Mouse (Mus musculus): Measurements from ENCODE around the gene Dtnb. TPM values are rescaled to one million over a fixed set of nuclear protein-coding genes. Genes with fewer than 3 reads are reported as not detected.

Gene Dtnb
- polyA plus RNA-seq, 1 experiment from 2014 or later: 36.3 TPM

- Histone ChIP-seq H3K9ac (ENCODE audit: low read depth, low read length) (no peak overlapping the region), H3K4me3 (replicated peaks; ENCODE audit: low read depth, low read length) (no peak overlapping the region), H3K4me2 (ENCODE audit: low read length) (no peak overlapping the region), H3K36me3 (ENCODE audit: insufficient read depth, low read length) (no peaks in the 10 kb centered on the region), H3K27ac (no peak overlapping the region), H3K4me1 (replicated peaks; ENCODE audit: insufficient read depth, low read length) (no peaks in the 10 kb centered on the region), H3K9me3 (replicated peaks; ENCODE audit: low read length) (no peaks in the 10 kb centered on the region), H3K27me3 (ENCODE audit: insufficient read depth, low read length) (no peaks in the 10 kb centered on the region)
- ATAC-seq (replicated peaks; ENCODE audit: low FRiP score, low read depth): no peak
- no peak for DNase-seq (ENCODE audit: low spot score)
- no peak for TF ChIP-seq CTCF (IDR thresholded peaks at IDR 0.05; ENCODE audit: low read depth)
- WGBS: 92% methylated on average over 7 of the region's 7 CpGs
Observed at GRCm38 (mm10) chr12:3540871-3541270, 31.3 kb upstream of the Dtnb start.

DNA sequence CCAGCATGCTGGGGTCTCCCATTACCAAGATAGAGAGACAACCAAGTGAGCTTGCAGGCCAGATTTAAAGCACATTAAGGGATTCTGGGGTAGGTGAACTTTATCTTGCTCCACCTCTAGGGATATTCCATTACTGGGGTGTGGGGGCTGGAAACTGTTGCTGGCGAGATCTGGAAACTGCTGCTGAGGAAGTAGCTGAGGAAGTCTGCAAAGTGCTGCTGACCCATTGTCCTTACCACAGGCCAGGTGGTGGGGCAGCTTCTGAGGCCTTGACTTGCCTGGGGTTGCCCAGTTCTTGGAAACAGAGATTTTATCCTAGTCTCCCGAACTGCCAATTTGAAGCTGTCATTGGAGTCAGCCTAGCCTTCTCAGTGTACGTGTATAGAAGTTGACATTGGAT, 26.7 kb upstream of the Dtnb start:
- Histone ChIP-seq H3K4me1 (replicated peaks; ENCODE audit: insufficient read depth, low read length) (no peaks in the 10 kb centered on the region), H3K27ac (no peak overlapping the region), H3K4me3 (replicated peaks; ENCODE audit: low read depth, low read length) (no peak overlapping the region), H3K9ac (ENCODE audit: low read depth, low read length) (no peak overlapping the region), H3K4me2 (ENCODE audit: low read length) (no peak overlapping the region), H3K9me3 (replicated peaks; ENCODE audit: low read length) (no peaks in the 10 kb centered on the region), H3K36me3 (ENCODE audit: insufficient read depth, low read length) (no peaks in the 10 kb centered on the region), H3K27me3 (ENCODE audit: insufficient read depth, low read length) (no peaks in the 10 kb centered on the region)
- no peak for TF ChIP-seq CTCF (IDR thresholded peaks at IDR 0.05; ENCODE audit: low read depth)
- WGBS: 83% methylated on average over 3 of the region's 3 CpGs
- ATAC-seq (replicated peaks; ENCODE audit: low FRiP score, low read depth) (no peak), DNase-seq (ENCODE audit: low spot score) (no peak)

GRCm38 (mm10) chr12:3546121-3546658, 26.0 kb upstream of the Dtnb start:
- Histone ChIP-seq H3K4me3 (replicated peaks; ENCODE audit: low read depth, low read length) (no peak overlapping the region), H3K4me2 (ENCODE audit: low read length) (no peak overlapping the region), H3K36me3 (ENCODE audit: insufficient read depth, low read length) (no peaks in the 10 kb centered on the region), H3K27me3 (ENCODE audit: insufficient read depth, low read length) (no peaks in the 10 kb centered on the region), H3K27ac (no peak overlapping the region), H3K9me3 (replicated peaks; ENCODE audit: low read length) (no peaks in the 10 kb centered on the region), H3K9ac (ENCODE audit: low read depth, low read length) (no peak overlapping the region), H3K4me1 (replicated peaks; ENCODE audit: insufficient read depth, low read length) (no peaks in the 10 kb centered on the region)
- TF ChIP-seq CTCF (IDR thresholded peaks at IDR 0.05; ENCODE audit: low read depth): no peak
- DNase-seq (ENCODE audit: low spot score): no peak
- 50% methylated on average over 4 of the region's 4 CpGs for WGBS
- no peak for ATAC-seq (replicated peaks; ENCODE audit: low FRiP score, low read depth)

DNA sequence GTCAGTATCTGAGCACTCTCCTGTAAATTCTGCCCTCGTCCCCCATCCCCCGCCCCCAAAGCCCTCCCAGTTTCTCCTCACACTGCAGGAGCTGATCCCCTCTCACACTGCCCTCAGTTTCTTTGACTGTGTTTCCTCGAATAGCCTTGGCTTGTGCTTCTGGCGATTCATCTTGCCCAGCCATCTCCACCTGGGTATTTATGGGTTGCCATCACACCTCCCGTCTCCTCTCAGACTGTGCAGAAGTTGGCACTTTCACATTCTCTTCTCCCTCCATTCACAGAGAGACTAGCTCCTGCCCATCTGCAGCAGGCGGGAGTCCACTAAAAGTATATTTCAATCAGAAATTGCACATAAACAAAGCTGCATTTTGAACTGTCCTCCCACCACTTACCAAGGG, 25.4 kb upstream of the Dtnb start:
- Histone ChIP-seq H3K9me3 (replicated peaks; ENCODE audit: low read length) (no peaks in the 10 kb centered on the region), H3K4me3 (replicated peaks; ENCODE audit: low read depth, low read length) (no peak overlapping the region), H3K4me1 (replicated peaks; ENCODE audit: insufficient read depth, low read length) (no peaks in the 10 kb centered on the region), H3K36me3 (ENCODE audit: insufficient read depth, low read length) (no peaks in the 10 kb centered on the region), H3K27ac (no peak overlapping the region), H3K27me3 (ENCODE audit: insufficient read depth, low read length) (no peaks in the 10 kb centered on the region), H3K4me2 (ENCODE audit: low read length) (no peak overlapping the region), H3K9ac (ENCODE audit: low read depth, low read length) (no peak overlapping the region)
- no peak for DNase-seq (ENCODE audit: low spot score)
- WGBS: 43% methylated on average over 6 of the region's 6 CpGs
- TF ChIP-seq CTCF (IDR thresholded peaks at IDR 0.05; ENCODE audit: low read depth): no peak
- ATAC-seq (replicated peaks; ENCODE audit: low FRiP score, low read depth): no peak

- H3K4me3 ChIP-seq (replicated peaks; ENCODE audit: low read depth, low read length): no peak overlapping the region
- no peaks in the 10 kb centered on the region for H3K36me3 ChIP-seq (ENCODE audit: insufficient read depth, low read length)
- H3K4me1 ChIP-seq (replicated peaks; ENCODE audit: insufficient read depth, low read length): no peaks in the 10 kb centered on the region
- no peak overlapping the region for H3K4me2 ChIP-seq (ENCODE audit: low read length)
- DNase-seq (ENCODE audit: low spot score): no peak
- no peak for TF ChIP-seq CTCF (IDR thresholded peaks at IDR 0.05; ENCODE audit: low read depth)
- H3K9ac ChIP-seq (ENCODE audit: low read depth, low read length): no peak overlapping the region
- no peaks in the 10 kb centered on the region for H3K9me3 ChIP-seq (replicated peaks; ENCODE audit: low read length)
- no peaks in the 10 kb centered on the region for H3K27me3 ChIP-seq (ENCODE audit: insufficient read depth, low read length)
- no peak overlapping the region for H3K27ac ChIP-seq
- WGBS: 61% methylated on average over 4 of the region's 4 CpGs
- no peak for ATAC-seq (replicated peaks; ENCODE audit: low FRiP score, low read depth)
Observed at GRCm38 (mm10) chr12:3547506-3547905, 24.7 kb upstream of the Dtnb start.

GRCm38 (mm10) chr12:3547911-3548310, 24.3 kb upstream of the Dtnb start:
- H3K27ac ChIP-seq: no peak overlapping the region
- no peaks in the 10 kb centered on the region for H3K9me3 ChIP-seq (replicated peaks; ENCODE audit: low read length)
- no peak for TF ChIP-seq CTCF (IDR thresholded peaks at IDR 0.05; ENCODE audit: low read depth)
- DNase-seq (ENCODE audit: low spot score) (no peak), ATAC-seq (replicated peaks; ENCODE audit: low FRiP score, low read depth) (no peak)
- no peaks in the 10 kb centered on the region for H3K27me3 ChIP-seq (ENCODE audit: insufficient read depth, low read length)
- no peak overlapping the region for H3K4me2 ChIP-seq (ENCODE audit: low read length)
- no peaks in the 10 kb centered on the region for H3K36me3 ChIP-seq (ENCODE audit: insufficient read depth, low read length)
- no peak overlapping the region for H3K9ac ChIP-seq (ENCODE audit: low read depth, low read length)
- 78% methylated on average over 3 of the region's 3 CpGs for WGBS
- H3K4me3 ChIP-seq (replicated peaks; ENCODE audit: low read depth, low read length): no peak overlapping the region
- no peaks in the 10 kb centered on the region for H3K4me1 ChIP-seq (replicated peaks; ENCODE audit: insufficient read depth, low read length)

GRCm38 (mm10) chr12:3548582-3549211, 23.5 kb upstream of the Dtnb start:
- 50% methylated on average over 5 of the region's 5 CpGs for WGBS
- no peak overlapping the region for H3K9ac ChIP-seq (ENCODE audit: low read depth, low read length)
- no peak overlapping the region for H3K4me3 ChIP-seq (replicated peaks; ENCODE audit: low read depth, low read length)
- no peak overlapping the region for H3K27ac ChIP-seq
- ATAC-seq (replicated peaks; ENCODE audit: low FRiP score, low read depth) (0 out of 2 replicates have a peak, but pooled peaks have one; percentile 52), DNase-seq (ENCODE audit: low spot score) (no peak)
- H3K27me3 ChIP-seq (ENCODE audit: insufficient read depth, low read length): no peaks in the 10 kb centered on the region
- H3K36me3 ChIP-seq (ENCODE audit: insufficient read depth, low read length): no peaks in the 10 kb centered on the region
- no peak for TF ChIP-seq CTCF (IDR thresholded peaks at IDR 0.05; ENCODE audit: low read depth)
- H3K9me3 ChIP-seq (replicated peaks; ENCODE audit: low read length): no peaks in the 10 kb centered on the region
- H3K4me2 ChIP-seq (ENCODE audit: low read length): no peak overlapping the region
- H3K4me1 ChIP-seq (replicated peaks; ENCODE audit: insufficient read depth, low read length): no peaks in the 10 kb centered on the region

Data from kidney, postnatal 0 days (tissue).